Mouse (Mus musculus) urinary bladder, postnatal 36 days (tissue): ENCODE results near the gene Ppfibp1.
A peak's percentile ranks its signal among the peaks of the same experiment; 100 is the strongest.

Experiments used
- DNase-seq, 2 experiments: peaks; one replicate each; pipeline ENCODE4 v3.0.0; 2022; ENCODE audit warnings: low spot score in 2 of 2, mixed read lengths in 1 of 2

Ppfibp1 gene

GRCm38 (mm10) chr6:146913489-146914198, 25.4 kb downstream of the Ppfibp1 start:
- DNase-seq, result no peak

GRCm38 (mm10) chr6:146915808-146916207, 27.5 kb downstream of the Ppfibp1 start:
- DNase-seq, result no peak

- DNase-seq, result no peak
Observed at GRCm38 (mm10) chr6:146917396-146917795, 29.1 kb downstream of the Ppfibp1 start.

GRCm38 (mm10) chr6:146918341-146918740, 30.1 kb downstream of the Ppfibp1 start:
- no peak for DNase-seq

- DNase-seq, result no peak
Observed at GRCm38 (mm10) chr6:146926415-146926980, 38.2 kb downstream of the Ppfibp1 start.

- DNase-seq, result no peak
Observed at GRCm38 (mm10) chr6:146928108-146928507, 39.8 kb downstream of the Ppfibp1 start.

GRCm38 (mm10) chr6:146929031-146929430, 40.7 kb downstream of the Ppfibp1 start:
- no peak for DNase-seq

GRCm38 (mm10) chr6:146933123-146933522, 44.8 kb downstream of the Ppfibp1 start:
- peak in 1 of 2 experiments; percentile 28 for DNase-seq

GRCm38 (mm10) chr6:146935957-146936356, 47.7 kb downstream of the Ppfibp1 start:
- peak in 1 of 2 experiments; percentile 47 for DNase-seq

- DNase-seq, result peak; percentile 84
Observed at GRCm38 (mm10) chr6:146939026-146939425, 50.7 kb downstream of the Ppfibp1 start.

- DNase-seq, result no peak
Observed at GRCm38 (mm10) chr6:146941505-146942275, 53.4 kb downstream of the Ppfibp1 start.

- DNase-seq, result no peak
Observed at GRCm38 (mm10) chr6:146944009-146944408, 55.7 kb downstream of the Ppfibp1 start.

GRCm38 (mm10) chr6:146944830-146945229, 56.5 kb downstream of the Ppfibp1 start:
- no peak for DNase-seq

- DNase-seq, result no peak
Observed at GRCm38 (mm10) chr6:146946327-146947029, 58.2 kb downstream of the Ppfibp1 start.

GRCm38 (mm10) chr6:146947186-146947585, 58.9 kb downstream of the Ppfibp1 start:
- DNase-seq, result no peak

GRCm38 (mm10) chr6:146949682-146950453, 61.6 kb downstream of the Ppfibp1 start:
- no peak for DNase-seq

GRCm38 (mm10) chr6:146950454-146950832, 62.2 kb downstream of the Ppfibp1 start:
- no peak for DNase-seq

GRCm38 (mm10) chr6:146954258-146954657, 66.0 kb downstream of the Ppfibp1 start, which contains the start of gene 1700034J05Rik:
TSS of gene 1700034J05Rik (minus strand) at chr6:146954422.
- no peak for DNase-seq

GRCm38 (mm10) chr6:146955475-146955874, 67.2 kb downstream of the Ppfibp1 start:
- no peak for DNase-seq

GRCm38 (mm10) chr6:146955896-146956295, 67.6 kb downstream of the Ppfibp1 start:
- DNase-seq, result no peak

- no peak for DNase-seq
Observed at GRCm38 (mm10) chr6:146956961-146957360, 68.7 kb downstream of the Ppfibp1 start.
